Mouse (Mus musculus) heart, embryonic 15.5 days (tissue): Measurements from ENCODE around the gene Btbd7. TPM values are rescaled to one million over a fixed set of nuclear protein-coding genes. Genes with fewer than 3 reads are reported as not detected.

ENCODE experiments used
- ATAC-seq: fragments of 200-750 bp; cut with Nextera tagmentation; replicated peaks from 2 replicates; pipeline ENCODE4 v1.8.0; 2017; ENCODE audit warnings: low read depth, moderate TSS enrichment; ENCODE audit not compliant: insufficient number of reproducible peaks, insufficient read depth, low FRiP score
- H3K27ac ChIP-seq: fragments of 300-500 bp; sonication (generic); 2 replicates; pipeline ENCODE4 v1.5.1; 2015; ENCODE audit warnings: mild to moderate bottlenecking, inconsistent platforms
- H3K27me3 ChIP-seq: fragments of 300-500 bp; sonication (generic); 2 replicates; pipeline ENCODE4 v1.6.1; 2015; ENCODE audit warnings: inconsistent platforms
- H3K36me3 ChIP-seq: fragments of 300-500 bp; sonication (generic); 2 replicates; pipeline ENCODE4 v1.6.1; 2015; ENCODE audit warnings: mild to moderate bottlenecking, inconsistent platforms
- H3K4me1 ChIP-seq: fragments of 300-500 bp; sonication (generic); replicated peaks from 2 replicates; pipeline ENCODE4 v1.6.1; 2015; ENCODE audit warnings: inconsistent platforms
- H3K4me2 ChIP-seq: fragments of 300-500 bp; sonication (generic); 2 replicates; pipeline ENCODE4 v1.6.1; 2015; ENCODE audit warnings: inconsistent platforms, mild to moderate bottlenecking, moderate library complexity
- H3K4me3 ChIP-seq: fragments of 300-500 bp; sonication (generic); 2 replicates; pipeline ENCODE4 v1.5.1; 2015; ENCODE audit warnings: mild to moderate bottlenecking, inconsistent platforms
- H3K9ac ChIP-seq: fragments of 300-500 bp; sonication (generic); 2 replicates; pipeline ENCODE4 v1.6.1; 2015; ENCODE audit warnings: mild to moderate bottlenecking, inconsistent platforms
- H3K9me3 ChIP-seq: fragments of 300-500 bp; sonication (generic); replicated peaks from 2 replicates; pipeline ENCODE4 v1.6.1; 2016; ENCODE audit warnings: inconsistent platforms
- WGBS: fragments of 180-500 bp; shearing (Covaris S2); methylation state at CpG from one replicate; pipeline ENCODE4 v1.1.7; 2015; ENCODE audit warnings: mixed read lengths; 5-methylcytosine and 5-hydroxymethylcytosine counted together
- polyA plus RNA-seq: library from polyadenylated mRNA; unstranded; fragments of >200 nt; fragmentation: Nextera tagmentation; extraction: Ambion mirVana; gene quantifications from 2 replicates; pipeline ENCODE4 v1.2.1, GENCODE M21; 2015

Btbd7 gene
- polyA plus RNA-seq, 1 experiment from 2014 or later = 11.9 TPM

GRCm38 (mm10) chr12:102860806-102861205 is 17.5 kb downstream of the Btbd7 start:
- Histone ChIP-seq H3K4me3 (no peak overlapping the region), H3K9ac (no peak overlapping the region), H3K27ac (no peak overlapping the region), H3K9me3 (no peaks in the 10 kb centered on the region), H3K4me2 (no peak overlapping the region), H3K4me1 (0 out of 2 replicates have a peak, but pooled peaks cover 2% of the 10 kb centered on the region), H3K27me3 (no peaks in the 10 kb centered on the region), H3K36me3 (no peaks in the 10 kb centered on the region; the same call in 1 of the 2 replicates)
- ATAC-seq = no peak

- H3K4me1 ChIP-seq = no peaks in the 10 kb centered on the region
- no peak overlapping the region for H3K4me2 ChIP-seq
- ATAC-seq = no peak
- no peak overlapping the region for H3K27ac ChIP-seq
- H3K9ac ChIP-seq = no peak overlapping the region
- peaks cover 16% of the 10 kb centered on the region for H3K36me3 ChIP-seq
- WGBS = 95% methylated on average over 9 of the region's 9 CpGs
- no peak overlapping the region for H3K4me3 ChIP-seq
- no peaks in the 10 kb centered on the region for H3K9me3 ChIP-seq
- H3K27me3 ChIP-seq = no peaks in the 10 kb centered on the region
These were observed 40.0 kb downstream of the Btbd7 start for GRCm38 (mm10) chr12:102838271-102838670.

- Histone ChIP-seq H3K4me3 (no peak overlapping the region), H3K9me3 (no peaks in the 10 kb centered on the region), H3K4me2 (no peak overlapping the region), H3K27ac (no peak overlapping the region), H3K36me3 (peaks cover 7% of the 10 kb centered on the region), H3K27me3 (no peaks in the 10 kb centered on the region), H3K4me1 (no peaks in the 10 kb centered on the region), H3K9ac (no peak overlapping the region)
- no peak for ATAC-seq
- 98% methylated on average over 1 of the region's 1 CpGs for WGBS
These were observed 45.4 kb downstream of the Btbd7 start for GRCm38 (mm10) chr12:102832746-102833300.

- Histone ChIP-seq H3K27ac (no peak overlapping the region), H3K4me1 (no peaks in the 10 kb centered on the region), H3K4me3 (no peak overlapping the region), H3K4me2 (no peak overlapping the region), H3K36me3 (peaks cover 3% of the 10 kb centered on the region; the same call in 1 of the 2 replicates), H3K9me3 (no peaks in the 10 kb centered on the region), H3K9ac (no peak overlapping the region), H3K27me3 (no peaks in the 10 kb centered on the region)
- ATAC-seq = no peak
- WGBS = 85% methylated on average over 1 of the region's 1 CpGs
These were observed 46.4 kb downstream of the Btbd7 start for GRCm38 (mm10) chr12:102831888-102832287.

GRCm38 (mm10) chr12:102827119-102827518 is 51.2 kb downstream of the Btbd7 start:
- Histone ChIP-seq H3K27ac (no peak overlapping the region), H3K4me2 (no peak overlapping the region)
- 75% methylated on average over 1 of the region's 1 CpGs for WGBS

GRCm38 (mm10) chr12:102826399-102826798 is 51.9 kb downstream of the Btbd7 start:
- Histone ChIP-seq H3K27me3 (no peaks in the 10 kb centered on the region), H3K4me3 (no peak overlapping the region), H3K36me3 (no peaks in the 10 kb centered on the region), H3K9ac (no peak overlapping the region), H3K27ac (no peak overlapping the region), H3K4me2 (no peak overlapping the region), H3K4me1 (no peaks in the 10 kb centered on the region), H3K9me3 (no peaks in the 10 kb centered on the region)
- 97% methylated on average over 1 of the region's 1 CpGs for WGBS
- ATAC-seq = no peak

More at GRCm38 (mm10) chr12:102827119-102827518, 51.2 kb downstream of the Btbd7 start:
- Histone ChIP-seq H3K4me3 (no peak overlapping the region), H3K9ac (no peak overlapping the region), H3K27me3 (no peaks in the 10 kb centered on the region), H3K9me3 (no peaks in the 10 kb centered on the region), H3K36me3 (no peaks in the 10 kb centered on the region), H3K4me1 (no peaks in the 10 kb centered on the region)
- ATAC-seq = no peak

- Histone ChIP-seq H3K4me3 (no peak overlapping the region), H3K9me3 (no peaks in the 10 kb centered on the region), H3K4me1 (no peaks in the 10 kb centered on the region), H3K9ac (no peak overlapping the region), H3K27me3 (no peaks in the 10 kb centered on the region), H3K36me3 (peaks cover 26% of the 10 kb centered on the region), H3K4me2 (no peak overlapping the region), H3K27ac (no peak overlapping the region)
- no peak for ATAC-seq
- WGBS = 68% methylated on average over 1 of the region's 1 CpGs
These were observed 63.4 kb downstream of the Btbd7 start for GRCm38 (mm10) chr12:102814858-102815257.

GRCm38 (mm10) chr12:102799528-102799927 is 78.7 kb downstream of the Btbd7 start:
- Histone ChIP-seq H3K27me3 (no peaks in the 10 kb centered on the region), H3K36me3 (peaks cover 15% of the 10 kb centered on the region; the same call in 1 of the 2 replicates), H3K9me3 (no peaks in the 10 kb centered on the region), H3K4me1 (no peaks in the 10 kb centered on the region), H3K9ac (no peak overlapping the region), H3K4me2 (no peak overlapping the region), H3K27ac (no peak overlapping the region), H3K4me3 (no peak overlapping the region)
- WGBS = 88% methylated on average over 2 of the region's 2 CpGs
- ATAC-seq = no peak

- no peak overlapping the region for H3K27ac ChIP-seq
- H3K9me3 ChIP-seq = no peaks in the 10 kb centered on the region
- H3K27me3 ChIP-seq = no peaks in the 10 kb centered on the region
- no peak for ATAC-seq
- 88% methylated on average over 7 of the region's 7 CpGs for WGBS
- H3K36me3 ChIP-seq = peaks cover 68% of the 10 kb centered on the region
- no peaks in the 10 kb centered on the region for H3K4me1 ChIP-seq
- no peak overlapping the region for H3K9ac ChIP-seq
- H3K4me3 ChIP-seq = no peak overlapping the region
- no peak overlapping the region for H3K4me2 ChIP-seq
These were observed 90.3 kb downstream of the Btbd7 start for GRCm38 (mm10) chr12:102787927-102788326.

- Histone ChIP-seq H3K9ac (no peak overlapping the region), H3K4me3 (no peak overlapping the region), H3K27ac (no peak overlapping the region), H3K27me3 (no peaks in the 10 kb centered on the region), H3K4me1 (no peaks in the 10 kb centered on the region), H3K9me3 (no peaks in the 10 kb centered on the region), H3K4me2 (no peak overlapping the region), H3K36me3 (peaks cover 50% of the 10 kb centered on the region)
- 77% methylated on average over 5 of the region's 5 CpGs for WGBS
- no peak for ATAC-seq
These were observed 92.7 kb downstream of the Btbd7 start for GRCm38 (mm10) chr12:102785593-102785985.

GRCm38 (mm10) chr12:102784899-102785592 is 93.2 kb downstream of the Btbd7 start:
- Histone ChIP-seq H3K9ac (no peak overlapping the region), H3K27ac (no peak overlapping the region), H3K9me3 (no peaks in the 10 kb centered on the region), H3K27me3 (no peaks in the 10 kb centered on the region), H3K4me3 (no peak overlapping the region), H3K4me2 (no peak overlapping the region), H3K4me1 (peaks cover 2% of the 10 kb centered on the region; the same call in 1 of the 2 replicates), H3K36me3 (peaks cover 45% of the 10 kb centered on the region)
- no peak for ATAC-seq
- WGBS = 88% methylated on average over 19 of the region's 19 CpGs

- H3K36me3 ChIP-seq = peaks cover 32% of the 10 kb centered on the region
- H3K27me3 ChIP-seq = no peaks in the 10 kb centered on the region
- no peaks in the 10 kb centered on the region for H3K9me3 ChIP-seq
- no peak overlapping the region for H3K4me2 ChIP-seq
- no peak overlapping the region for H3K9ac ChIP-seq
- no peak overlapping the region for H3K4me3 ChIP-seq
- peaks cover 6% of the 10 kb centered on the region for H3K4me1 ChIP-seq
- ATAC-seq = no peak
- WGBS = 89% methylated on average over 5 of the region's 5 CpGs
- H3K27ac ChIP-seq = no peak overlapping the region
These were observed 95.4 kb downstream of the Btbd7 start for GRCm38 (mm10) chr12:102782841-102783240.
